Mouse (Mus musculus): ENCODE measurements around the gene Polr3b. TPM values are rescaled to one million over a fixed set of nuclear protein-coding genes. Genes with fewer than 3 reads are reported as not detected.

Gene Polr3b
- polyA plus RNA-seq, 1 experiment from 2014 or later: 19.4 TPM

DNA sequence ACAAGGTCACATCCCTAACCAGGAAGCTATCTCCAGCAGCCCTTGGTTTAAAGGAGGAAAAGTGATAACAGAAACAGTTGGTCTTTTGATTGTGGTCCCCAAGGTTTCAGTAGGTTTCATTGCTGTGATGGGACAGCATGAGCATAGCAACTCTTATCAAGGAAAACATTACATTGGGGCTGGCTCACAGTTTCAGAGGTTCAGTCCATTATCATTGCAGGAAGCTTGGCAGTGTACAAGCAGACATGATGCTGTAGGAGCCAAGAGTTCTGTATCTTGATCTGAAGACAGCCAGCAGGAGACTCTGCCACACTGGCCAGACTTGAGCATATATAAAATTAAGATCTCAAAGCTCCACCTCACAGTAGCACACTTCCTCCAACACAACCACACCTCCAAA is 53.6 kb downstream of the Polr3b start:
- no peak overlapping the region for H3K4me3 ChIP-seq (ENCODE audit: low read depth, low read length)
- H3K9ac ChIP-seq (replicated peaks; ENCODE audit: low read depth, low read length): no peak overlapping the region
- ATAC-seq (ENCODE audit: low read depth): no peak
- H3K27ac ChIP-seq (ENCODE audit: low read depth, low read length): no peak overlapping the region
- H3K9me3 ChIP-seq (ENCODE audit: control insufficient read depth, low read length): no peaks in the 10 kb centered on the region
- no peaks in the 10 kb centered on the region for H3K4me1 ChIP-seq (ENCODE audit: control insufficient read depth, insufficient read depth, low read length)
- peaks cover 8% of the 10 kb centered on the region; the same call in 1 of the 2 replicates for H3K36me3 ChIP-seq (ENCODE audit: control insufficient read depth, insufficient read depth, low read length)
- no peak overlapping the region for H3K4me2 ChIP-seq (ENCODE audit: low read depth, low read length)
- H3K27me3 ChIP-seq (ENCODE audit: control insufficient read depth, insufficient read depth, low read length): no peaks in the 10 kb centered on the region

DNA sequence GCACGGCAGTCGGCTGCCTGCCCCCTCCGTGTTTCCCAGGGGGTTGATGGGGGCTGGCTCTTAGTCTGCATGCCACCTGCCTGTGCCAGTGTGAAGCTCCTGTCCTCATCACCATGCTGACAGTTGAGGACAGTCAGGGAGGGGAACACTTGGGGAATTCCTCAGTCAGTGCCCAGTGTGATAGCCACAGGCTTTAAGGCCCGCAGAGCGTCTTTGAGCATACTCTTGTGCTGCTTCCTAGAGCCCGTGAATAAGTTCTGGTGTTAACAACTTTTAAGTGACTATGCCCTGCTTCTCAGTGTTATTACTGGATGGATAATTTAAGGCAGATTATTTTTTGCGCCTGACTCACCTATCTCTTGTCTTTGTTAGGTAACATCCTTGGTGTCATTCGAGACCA is 54.4 kb downstream of the Polr3b start:
- H3K4me1 ChIP-seq (ENCODE audit: control insufficient read depth, insufficient read depth, low read length): no peaks in the 10 kb centered on the region
- peaks cover 6% of the 10 kb centered on the region; the same call in 1 of the 2 replicates for H3K36me3 ChIP-seq (ENCODE audit: control insufficient read depth, insufficient read depth, low read length)
- H3K9me3 ChIP-seq (ENCODE audit: control insufficient read depth, low read length): no peaks in the 10 kb centered on the region
- no peak overlapping the region for H3K27ac ChIP-seq (ENCODE audit: low read depth, low read length)
- H3K27me3 ChIP-seq (ENCODE audit: control insufficient read depth, insufficient read depth, low read length): no peaks in the 10 kb centered on the region
- 80% methylated on average over 8 of the region's 8 CpGs for WGBS
- no peak for ATAC-seq (ENCODE audit: low read depth)
- no peak overlapping the region for H3K4me3 ChIP-seq (ENCODE audit: low read depth, low read length)
- no peak overlapping the region for H3K4me2 ChIP-seq (ENCODE audit: low read depth, low read length)
- no peak overlapping the region for H3K9ac ChIP-seq (replicated peaks; ENCODE audit: low read depth, low read length)

DNA sequence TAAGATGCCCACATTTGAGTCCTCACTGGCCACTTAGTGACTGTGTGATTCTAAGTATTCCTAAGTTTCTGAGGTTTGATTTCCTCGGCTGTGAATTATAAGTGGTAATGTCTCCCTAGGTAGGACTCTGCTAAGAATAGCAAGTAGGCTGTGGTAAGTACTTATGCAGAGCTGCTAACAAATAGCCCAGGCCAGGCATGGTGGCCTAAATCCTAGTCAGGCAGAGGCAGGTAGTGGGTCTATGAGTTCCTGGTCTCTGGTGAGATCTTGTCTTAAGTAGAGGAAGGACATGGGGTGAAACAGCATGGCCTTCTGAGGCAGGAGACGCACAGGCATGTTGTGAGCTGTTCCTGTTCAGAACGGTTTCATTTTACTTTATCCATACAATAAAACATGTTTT is 55.8 kb downstream of the Polr3b start:
- no peak for ATAC-seq (ENCODE audit: low read depth)
- Histone ChIP-seq H3K27me3 (ENCODE audit: control insufficient read depth, insufficient read depth, low read length) (no peaks in the 10 kb centered on the region), H3K9ac (replicated peaks; ENCODE audit: low read depth, low read length) (no peak overlapping the region), H3K9me3 (ENCODE audit: control insufficient read depth, low read length) (no peaks in the 10 kb centered on the region), H3K4me3 (ENCODE audit: low read depth, low read length) (no peak overlapping the region), H3K27ac (ENCODE audit: low read depth, low read length) (no peak overlapping the region), H3K4me2 (ENCODE audit: low read depth, low read length) (no peak overlapping the region), H3K36me3 (ENCODE audit: control insufficient read depth, insufficient read depth, low read length) (0 out of 2 replicates have a peak, but pooled peaks cover 5% of the 10 kb centered on the region), H3K4me1 (ENCODE audit: control insufficient read depth, insufficient read depth, low read length) (no peaks in the 10 kb centered on the region)
- WGBS: 90% methylated on average over 3 of the region's 3 CpGs

DNA sequence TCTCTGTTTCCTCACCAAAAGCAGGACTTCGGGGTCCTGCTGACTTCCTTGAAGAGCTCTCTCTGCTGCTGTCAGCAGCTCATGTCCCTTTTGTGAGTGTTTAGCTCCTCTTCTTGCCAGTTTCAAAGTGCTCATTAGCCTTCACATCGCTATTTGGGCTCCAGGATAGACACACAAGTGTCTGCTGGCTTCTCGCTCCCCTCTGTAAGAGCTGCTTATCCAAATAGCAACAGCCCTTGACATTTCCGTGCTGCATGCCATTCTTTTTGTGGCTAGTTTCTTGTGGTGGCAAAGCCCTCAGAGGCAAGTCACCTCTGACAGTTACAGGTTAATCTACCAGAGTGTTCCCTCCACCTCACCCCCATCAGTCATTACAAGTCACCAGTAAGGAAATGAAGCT is 56.3 kb downstream of the Polr3b start:
- 0 out of 2 replicates have a peak, but pooled peaks cover under 1% of the 10 kb centered on the region for H3K36me3 ChIP-seq (ENCODE audit: control insufficient read depth, insufficient read depth, low read length)
- ATAC-seq (ENCODE audit: low read depth): no peak
- H3K4me3 ChIP-seq (ENCODE audit: low read depth, low read length): no peak overlapping the region
- no peaks in the 10 kb centered on the region for H3K4me1 ChIP-seq (ENCODE audit: control insufficient read depth, insufficient read depth, low read length)
- H3K9ac ChIP-seq (replicated peaks; ENCODE audit: low read depth, low read length): no peak overlapping the region
- H3K4me2 ChIP-seq (ENCODE audit: low read depth, low read length): no peak overlapping the region
- WGBS: 89% methylated on average over 4 of the region's 4 CpGs
- no peaks in the 10 kb centered on the region for H3K27me3 ChIP-seq (ENCODE audit: control insufficient read depth, insufficient read depth, low read length)
- no peak overlapping the region for H3K27ac ChIP-seq (ENCODE audit: low read depth, low read length)
- no peaks in the 10 kb centered on the region for H3K9me3 ChIP-seq (ENCODE audit: control insufficient read depth, low read length)

DNA sequence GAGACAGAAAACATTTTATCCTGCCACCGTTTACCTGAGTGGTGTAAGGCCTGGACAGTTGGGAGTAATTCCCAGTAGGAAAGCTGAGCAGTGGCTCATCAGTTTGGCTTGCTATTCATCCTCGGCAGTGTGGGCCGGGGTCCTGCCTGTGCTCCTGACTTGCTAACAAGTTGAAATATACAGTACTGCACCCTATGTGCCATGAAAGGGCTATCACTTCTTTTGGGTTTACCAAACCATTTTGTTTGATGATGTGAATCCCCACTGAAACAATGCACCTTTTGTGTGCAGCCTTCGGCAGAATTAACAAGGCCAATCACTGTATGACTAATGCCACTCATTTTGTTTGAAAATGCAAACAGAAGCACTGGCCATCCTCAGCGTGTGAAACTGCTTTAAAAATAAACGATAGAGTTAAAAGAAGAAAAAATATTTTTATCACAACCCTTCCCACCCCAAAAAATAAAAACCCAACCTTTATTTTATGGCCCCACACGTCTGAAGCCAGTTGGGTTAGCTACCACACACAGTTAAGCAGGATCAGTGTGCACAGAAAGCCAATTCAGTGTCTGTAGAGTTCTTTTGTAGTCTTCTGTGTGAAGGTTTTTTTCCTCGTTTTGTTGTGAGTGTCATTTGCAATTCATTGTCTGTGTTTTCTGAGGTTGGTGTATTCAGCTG is 63.5 kb downstream of the Polr3b start:
- Histone ChIP-seq H3K36me3 (ENCODE audit: control insufficient read depth, insufficient read depth, low read length) (no peaks in the 10 kb centered on the region), H3K4me2 (ENCODE audit: low read depth, low read length) (no peak overlapping the region), H3K27ac (ENCODE audit: low read depth, low read length) (peak overlapping the region; percentile 60), H3K9ac (replicated peaks; ENCODE audit: low read depth, low read length) (no peak overlapping the region), H3K4me1 (ENCODE audit: control insufficient read depth, insufficient read depth, low read length) (no peaks in the 10 kb centered on the region), H3K4me3 (ENCODE audit: low read depth, low read length) (no peak overlapping the region), H3K9me3 (ENCODE audit: control insufficient read depth, low read length) (no peaks in the 10 kb centered on the region), H3K27me3 (ENCODE audit: control insufficient read depth, insufficient read depth, low read length) (no peaks in the 10 kb centered on the region)
- WGBS: 11% methylated on average over 8 of the region's 8 CpGs
- ATAC-seq (ENCODE audit: low read depth): no peak

DNA sequence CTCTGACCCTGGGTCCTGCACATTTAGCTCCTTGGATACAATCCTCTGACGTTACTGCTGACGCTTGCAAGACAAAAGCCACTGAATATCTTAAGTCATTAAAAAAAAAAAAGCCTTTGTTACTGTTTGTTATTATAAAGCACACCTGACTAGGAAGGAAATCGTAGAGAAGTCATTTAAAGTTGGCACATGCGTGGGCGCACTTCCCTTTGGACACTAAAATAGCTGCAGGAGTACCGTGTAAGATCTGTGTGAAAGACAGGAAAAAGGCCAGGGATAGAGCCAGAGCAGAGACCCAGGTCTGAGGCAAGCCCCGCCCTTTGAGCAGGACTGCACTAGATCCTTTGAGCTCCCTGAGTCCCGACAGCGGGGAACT is 64.0 kb downstream of the Polr3b start:
- Histone ChIP-seq H3K9ac (replicated peaks; ENCODE audit: low read depth, low read length) (no peak overlapping the region), H3K36me3 (ENCODE audit: control insufficient read depth, insufficient read depth, low read length) (no peaks in the 10 kb centered on the region), H3K27me3 (ENCODE audit: control insufficient read depth, insufficient read depth, low read length) (no peaks in the 10 kb centered on the region), H3K4me3 (ENCODE audit: low read depth, low read length) (no peak overlapping the region), H3K4me2 (ENCODE audit: low read depth, low read length) (no peak overlapping the region), H3K27ac (ENCODE audit: low read depth, low read length) (peak overlapping the region; percentile 48), H3K4me1 (ENCODE audit: control insufficient read depth, insufficient read depth, low read length) (no peaks in the 10 kb centered on the region), H3K9me3 (ENCODE audit: control insufficient read depth, low read length) (no peaks in the 10 kb centered on the region)
- 9% methylated on average over 9 of the region's 9 CpGs for WGBS
- 0 out of 2 replicates have a peak, but pooled peaks have one; percentile 21 for ATAC-seq (ENCODE audit: low read depth)

DNA sequence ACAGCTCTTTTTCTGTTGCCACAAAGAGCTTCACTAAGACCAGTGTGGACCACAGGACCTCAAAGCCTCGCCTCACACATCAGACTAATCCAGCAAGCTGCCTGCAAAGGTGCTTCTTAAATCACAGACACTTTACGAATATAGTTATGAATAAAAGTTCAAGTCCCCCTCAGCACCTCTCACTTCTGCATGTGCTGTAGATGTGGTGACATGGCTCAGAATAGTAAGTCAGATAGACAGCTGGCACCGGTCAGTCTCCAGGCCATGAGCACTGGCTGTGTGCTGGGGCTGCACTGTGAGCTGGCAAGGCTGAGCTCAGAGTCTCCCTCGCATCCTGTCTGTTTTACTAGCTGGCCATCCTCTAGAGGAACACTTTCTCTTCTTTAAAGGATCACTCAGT is 64.6 kb downstream of the Polr3b start:
- no peaks in the 10 kb centered on the region for H3K4me1 ChIP-seq (ENCODE audit: control insufficient read depth, insufficient read depth, low read length)
- 36% methylated on average over 4 of the region's 4 CpGs for WGBS
- peak overlapping the region; percentile 48 for H3K27ac ChIP-seq (ENCODE audit: low read depth, low read length)
- no peaks in the 10 kb centered on the region for H3K27me3 ChIP-seq (ENCODE audit: control insufficient read depth, insufficient read depth, low read length)
- H3K4me2 ChIP-seq (ENCODE audit: low read depth, low read length): no peak overlapping the region
- no peak overlapping the region for H3K9ac ChIP-seq (replicated peaks; ENCODE audit: low read depth, low read length)
- no peak overlapping the region for H3K4me3 ChIP-seq (ENCODE audit: low read depth, low read length)
- H3K36me3 ChIP-seq (ENCODE audit: control insufficient read depth, insufficient read depth, low read length): no peaks in the 10 kb centered on the region
- no peaks in the 10 kb centered on the region for H3K9me3 ChIP-seq (ENCODE audit: control insufficient read depth, low read length)
- peak; percentile 46; the same call in 1 of the 2 replicates for ATAC-seq (ENCODE audit: low read depth)

DNA sequence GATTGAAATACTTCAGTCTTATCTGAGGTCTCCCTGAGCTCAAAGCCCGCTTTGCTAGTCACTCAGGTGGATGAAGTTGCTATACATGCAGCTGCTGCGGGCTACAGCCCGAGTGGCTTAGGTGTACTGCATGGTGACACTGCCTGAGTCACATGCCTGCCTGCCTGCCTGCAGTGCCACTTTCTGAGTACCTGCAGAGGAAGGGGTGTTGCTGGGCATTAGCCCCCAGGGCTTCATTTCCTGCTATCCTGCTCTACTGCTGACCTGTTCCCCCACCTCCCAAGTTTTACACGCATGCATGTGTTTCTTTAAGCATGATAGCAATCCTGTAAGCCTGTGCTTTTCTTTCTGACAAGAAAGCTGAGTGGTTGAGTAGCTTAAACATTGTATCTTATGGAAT is 65.6 kb downstream of the Polr3b start:
- ATAC-seq (ENCODE audit: low read depth): no peak
- no peak overlapping the region for H3K27ac ChIP-seq (ENCODE audit: low read depth, low read length)
- no peak overlapping the region for H3K4me3 ChIP-seq (ENCODE audit: low read depth, low read length)
- H3K36me3 ChIP-seq (ENCODE audit: control insufficient read depth, insufficient read depth, low read length): no peaks in the 10 kb centered on the region
- no peaks in the 10 kb centered on the region for H3K27me3 ChIP-seq (ENCODE audit: control insufficient read depth, insufficient read depth, low read length)
- 86% methylated on average over 4 of the region's 4 CpGs for WGBS
- H3K4me1 ChIP-seq (ENCODE audit: control insufficient read depth, insufficient read depth, low read length): no peaks in the 10 kb centered on the region
- no peak overlapping the region for H3K4me2 ChIP-seq (ENCODE audit: low read depth, low read length)
- H3K9me3 ChIP-seq (ENCODE audit: control insufficient read depth, low read length): no peaks in the 10 kb centered on the region
- H3K9ac ChIP-seq (replicated peaks; ENCODE audit: low read depth, low read length): no peak overlapping the region

DNA sequence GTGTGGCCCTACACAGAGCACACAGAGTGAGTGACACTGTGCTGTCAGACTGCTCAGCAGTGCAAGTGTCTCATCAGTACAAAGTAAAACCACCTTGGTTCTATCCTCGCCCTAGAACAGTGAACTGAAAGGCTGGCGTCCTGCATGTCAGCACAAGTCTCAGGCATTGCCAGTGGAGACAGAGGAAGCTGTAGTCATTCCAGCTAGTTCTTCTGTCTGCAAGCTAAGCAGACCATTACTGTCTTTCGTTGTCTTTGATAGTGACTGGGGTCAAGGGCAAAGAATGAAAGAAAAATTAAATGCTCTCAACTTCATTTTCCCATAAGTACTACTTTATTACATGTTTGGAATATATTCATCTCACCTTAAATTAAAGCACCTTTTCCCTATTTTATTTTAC is 67.8 kb downstream of the Polr3b start:
- H3K27me3 ChIP-seq (ENCODE audit: control insufficient read depth, insufficient read depth, low read length): no peaks in the 10 kb centered on the region

More for the DNA sequence above, 67.8 kb downstream of the Polr3b start:
- Histone ChIP-seq H3K4me2 (ENCODE audit: low read depth, low read length) (no peak overlapping the region), H3K27ac (ENCODE audit: low read depth, low read length) (no peak overlapping the region), H3K4me3 (ENCODE audit: low read depth, low read length) (no peak overlapping the region), H3K9me3 (ENCODE audit: control insufficient read depth, low read length) (no peaks in the 10 kb centered on the region), H3K9ac (replicated peaks; ENCODE audit: low read depth, low read length) (no peak overlapping the region), H3K4me1 (ENCODE audit: control insufficient read depth, insufficient read depth, low read length) (peaks cover 4% of the 10 kb centered on the region; the same call in 1 of the 2 replicates), H3K36me3 (ENCODE audit: control insufficient read depth, insufficient read depth, low read length) (no peaks in the 10 kb centered on the region)
- 58% methylated on average over 3 of the region's 3 CpGs for WGBS
- ATAC-seq (ENCODE audit: low read depth): no peak

All from neural tube, embryonic 14.5 days (tissue).